Mouse (Mus musculus) urinary bladder, postnatal 14 days (tissue): ENCODE data around the gene Pglyrp1.
A peak's percentile ranks its signal among the peaks of the same experiment; 100 is the strongest.
"Not testable (repeated sequence)": the region's sequence is repeated elsewhere in the genome, so short reads cannot be mapped to it uniquely, and the experiment has no call there.

Experiments
- DNase-seq: peaks from one replicate; pipeline ENCODE4 v3.0.0; 2021; ENCODE audit warnings: low spot score

Pglyrp1 gene

GRCm38 (mm10) chr7:18871031-18871430, at the start of gene Pglyrp1:
Gene Pglyrp1 (plus strand): TSS chr7:18871331.
- DNase-seq = not testable (repeated sequence)

- DNase-seq = no peak
Observed at GRCm38 (mm10) chr7:18821507-18821906, 49.6 kb upstream of the Pglyrp1 start, which contains the start of gene Psg17. Gene Psg17 (minus strand): TSS chr7:18821607.

GRCm38 (mm10) chr7:18827792-18828546, 43.2 kb upstream of the Pglyrp1 start:
- no peak for DNase-seq

GRCm38 (mm10) chr7:18828592-18828991, 42.5 kb upstream of the Pglyrp1 start:
- peak; percentile 13 for DNase-seq

GRCm38 (mm10) chr7:18829545-18829944, 41.6 kb upstream of the Pglyrp1 start:
- DNase-seq = no peak

GRCm38 (mm10) chr7:18832298-18832697, 38.8 kb upstream of the Pglyrp1 start:
- DNase-seq = no peak

- DNase-seq = peak; percentile 26
Observed at GRCm38 (mm10) chr7:18839865-18840264, 31.3 kb upstream of the Pglyrp1 start, which contains the start of gene Mill2. Gene Mill2 (plus strand): TSS chr7:18839966.

- peak; percentile 63 for DNase-seq
Observed at GRCm38 (mm10) chr7:18840386-18841173, 30.6 kb upstream of the Pglyrp1 start.

- DNase-seq = no peak
Observed at GRCm38 (mm10) chr7:18841174-18841567, 30.0 kb upstream of the Pglyrp1 start.

GRCm38 (mm10) chr7:18844811-18845210, 26.3 kb upstream of the Pglyrp1 start:
- peak; percentile 22 for DNase-seq

GRCm38 (mm10) chr7:18848395-18848794, 22.7 kb upstream of the Pglyrp1 start:
- DNase-seq = no peak

GRCm38 (mm10) chr7:18858310-18858916, 12.7 kb upstream of the Pglyrp1 start:
- DNase-seq = peak; percentile 29

- peak; percentile 25 for DNase-seq
Observed at GRCm38 (mm10) chr7:18862801-18863200, 8.3 kb upstream of the Pglyrp1 start.

- no peak for DNase-seq
Observed at GRCm38 (mm10) chr7:18868491-18868890, 2.6 kb upstream of the Pglyrp1 start.

- no peak for DNase-seq
Observed at GRCm38 (mm10) chr7:18872014-18872802, 1.1 kb downstream of the Pglyrp1 start.

- DNase-seq = no peak
Observed at GRCm38 (mm10) chr7:18872816-18873215, 1.7 kb downstream of the Pglyrp1 start.

- peak; percentile 70 for DNase-seq
Observed at GRCm38 (mm10) chr7:18873253-18873652, 2.1 kb downstream of the Pglyrp1 start.

- DNase-seq = no peak
Observed at GRCm38 (mm10) chr7:18875372-18875771, 4.2 kb downstream of the Pglyrp1 start.

GRCm38 (mm10) chr7:18878691-18879090, 7.6 kb downstream of the Pglyrp1 start:
- DNase-seq = no peak

GRCm38 (mm10) chr7:18883991-18884744, 13.0 kb downstream of the Pglyrp1 start:
- peak; percentile 28 for DNase-seq
